Mouse (Mus musculus) C2C12 (cell line): ENCODE data around the gene Tmem127. TPM values are rescaled to one million over a fixed set of nuclear protein-coding genes. Genes with fewer than 3 reads are reported as not detected.

Experiments used
- H3K27me3 ChIP-seq: one replicate; pipeline ENCODE4 v1.6.1; 2011; ENCODE audit not compliant: control insufficient read depth, insufficient read depth, insufficient read length
- H3K36me3 ChIP-seq: one replicate; pipeline ENCODE4 v1.6.1; 2011; ENCODE audit not compliant: control insufficient read depth, insufficient read depth
- H3K4me3 ChIP-seq: one replicate; pipeline ENCODE4 v1.5.1; 2011; ENCODE audit warnings: mild to moderate bottlenecking, control low read depth; ENCODE audit not compliant: poor library complexity, insufficient read depth, severe bottlenecking
- H3K79me2 ChIP-seq: one replicate; pipeline ENCODE4 v1.6.1; 2011; ENCODE audit not compliant: control insufficient read depth, insufficient read depth
- H3K79me3 ChIP-seq: one replicate; pipeline ENCODE4 v1.6.1; 2011; ENCODE audit warnings: low read depth, control low read depth
- H3ac ChIP-seq: one replicate; pipeline ENCODE3; 2011; ENCODE audit warnings: low read depth; ENCODE audit not compliant: control insufficient read depth, insufficient read length
- CEBPB ChIP-seq: IDR thresholded peaks from one replicate; pipeline ENCODE4 v1.6.1; 2011; ENCODE audit warnings: low read depth, mild to moderate bottlenecking, control low read depth, moderate library complexity
- CTCF ChIP-seq: IDR thresholded peaks from one replicate; pipeline ENCODE4 v1.5.1; 2011; ENCODE audit not compliant: control insufficient read depth, insufficient read depth, insufficient read length
- FOSL1 ChIP-seq: IDR thresholded peaks from one replicate; pipeline ENCODE4 v1.8.0; 2011; ENCODE audit warnings: mild to moderate bottlenecking, low read length; ENCODE audit not compliant: poor library complexity, insufficient read depth, severe bottlenecking
- MAX ChIP-seq: IDR thresholded peaks from one replicate; pipeline ENCODE4 v1.6.1; 2011; ENCODE audit warnings: mild to moderate bottlenecking, control low read depth
- MYOD1 ChIP-seq: IDR thresholded peaks from one replicate; pipeline ENCODE4 v1.6.1; 2011; ENCODE audit warnings: low read depth; ENCODE audit not compliant: control insufficient read depth, insufficient read length
- MYOG ChIP-seq: IDR thresholded peaks from one replicate; pipeline ENCODE4 v1.6.1; 2011; ENCODE audit not compliant: control insufficient read depth, insufficient read length; ENCODE audit errors: extremely low read depth
- USF1 ChIP-seq: IDR thresholded peaks from one replicate; pipeline ENCODE4 v1.6.1; 2011; ENCODE audit warnings: low read depth, mild to moderate bottlenecking, control low read depth, moderate library complexity
- polyA plus RNA-seq: library from polyadenylated mRNA; unstranded; fragments of >200 nt; fragmentation: generic; extraction: Trizol; gene quantifications from one replicate; pipeline ENCODE4 v1.2.1, GENCODE M21; 2012; ENCODE audit warnings: missing spikeins

Gene Tmem127
- polyA plus RNA-seq, 1 experiment: 16.8 TPM

GRCm38 (mm10) chr2:127248334-127249004 is 761 bp downstream of the Tmem127 start:
- Histone ChIP-seq H3ac (peak overlapping the region; percentile 75), H3K36me3 (peaks cover 10% of the 10 kb centered on the region), H3K79me3 (peaks cover 14% of the 10 kb centered on the region), H3K27me3 (no peaks in the 10 kb centered on the region), H3K4me3 (peak overlapping the region; percentile 96), H3K79me2 (peaks cover 63% of the 10 kb centered on the region)
- TF ChIP-seq MYOG (no peak), MAX (no peak), USF1 (no peak), CTCF (no peak), MYOD1 (no peak), FOSL1 (no peak), CEBPB (no peak)

GRCm38 (mm10) chr2:127250291-127251008 is 2.7 kb downstream of the Tmem127 start:
- H3K36me3 ChIP-seq: peaks cover 4% of the 10 kb centered on the region
- peaks cover 14% of the 10 kb centered on the region for H3K79me3 ChIP-seq
- H3ac ChIP-seq: no peak overlapping the region
- peaks cover 68% of the 10 kb centered on the region for H3K79me2 ChIP-seq
- TF ChIP-seq MYOG (no peak), CTCF (no peak)
- no peaks in the 10 kb centered on the region for H3K27me3 ChIP-seq
- no peak overlapping the region for H3K4me3 ChIP-seq

- TF ChIP-seq CEBPB (no peak), MYOD1 (no peak), MYOG (no peak), USF1 (no peak), FOSL1 (no peak), MAX (no peak), CTCF (no peak)
- Histone ChIP-seq H3K4me3 (no peak overlapping the region), H3K27me3 (no peaks in the 10 kb centered on the region), H3ac (no peak overlapping the region), H3K79me3 (peaks cover 14% of the 10 kb centered on the region), H3K79me2 (peaks cover 64% of the 10 kb centered on the region), H3K36me3 (no peaks in the 10 kb centered on the region)
Measured at GRCm38 (mm10) chr2:127251457-127251856, 3.7 kb downstream of the Tmem127 start.

- TF ChIP-seq CTCF (no peak), USF1 (no peak), MYOD1 (peak; percentile 36), CEBPB (no peak), MYOG (no peak), MAX (no peak)
- Histone ChIP-seq H3K4me3 (no peak overlapping the region), H3K79me2 (peaks cover 58% of the 10 kb centered on the region), H3K27me3 (no peaks in the 10 kb centered on the region), H3K79me3 (peaks cover 12% of the 10 kb centered on the region), H3ac (no peak overlapping the region), H3K36me3 (no peaks in the 10 kb centered on the region)
Measured at GRCm38 (mm10) chr2:127251880-127252527, 4.3 kb downstream of the Tmem127 start.

GRCm38 (mm10) chr2:127252787-127253186 is 5.1 kb downstream of the Tmem127 start:
- peaks cover 9% of the 10 kb centered on the region for H3K79me3 ChIP-seq
- no peak for TF ChIP-seq CEBPB
- H3K79me2 ChIP-seq: peaks cover 54% of the 10 kb centered on the region
- H3K4me3 ChIP-seq: no peak overlapping the region
- H3ac ChIP-seq: no peak overlapping the region
- H3K36me3 ChIP-seq: peaks cover 6% of the 10 kb centered on the region
- no peaks in the 10 kb centered on the region for H3K27me3 ChIP-seq

GRCm38 (mm10) chr2:127254604-127255134 is 7.0 kb downstream of the Tmem127 start:
- H3K36me3 ChIP-seq: peaks cover 20% of the 10 kb centered on the region
- no peak overlapping the region for H3ac ChIP-seq

More at GRCm38 (mm10) chr2:127254604-127255134, 7.0 kb downstream of the Tmem127 start:
- TF ChIP-seq USF1: no peak
- no peak overlapping the region for H3K4me3 ChIP-seq
- H3K27me3 ChIP-seq: no peaks in the 10 kb centered on the region
- peaks cover under 1% of the 10 kb centered on the region for H3K79me3 ChIP-seq
- H3K79me2 ChIP-seq: peaks cover 36% of the 10 kb centered on the region
